Mouse (Mus musculus): ENCODE results near the gene Mfn1.

The Mfn1 gene

DNA sequence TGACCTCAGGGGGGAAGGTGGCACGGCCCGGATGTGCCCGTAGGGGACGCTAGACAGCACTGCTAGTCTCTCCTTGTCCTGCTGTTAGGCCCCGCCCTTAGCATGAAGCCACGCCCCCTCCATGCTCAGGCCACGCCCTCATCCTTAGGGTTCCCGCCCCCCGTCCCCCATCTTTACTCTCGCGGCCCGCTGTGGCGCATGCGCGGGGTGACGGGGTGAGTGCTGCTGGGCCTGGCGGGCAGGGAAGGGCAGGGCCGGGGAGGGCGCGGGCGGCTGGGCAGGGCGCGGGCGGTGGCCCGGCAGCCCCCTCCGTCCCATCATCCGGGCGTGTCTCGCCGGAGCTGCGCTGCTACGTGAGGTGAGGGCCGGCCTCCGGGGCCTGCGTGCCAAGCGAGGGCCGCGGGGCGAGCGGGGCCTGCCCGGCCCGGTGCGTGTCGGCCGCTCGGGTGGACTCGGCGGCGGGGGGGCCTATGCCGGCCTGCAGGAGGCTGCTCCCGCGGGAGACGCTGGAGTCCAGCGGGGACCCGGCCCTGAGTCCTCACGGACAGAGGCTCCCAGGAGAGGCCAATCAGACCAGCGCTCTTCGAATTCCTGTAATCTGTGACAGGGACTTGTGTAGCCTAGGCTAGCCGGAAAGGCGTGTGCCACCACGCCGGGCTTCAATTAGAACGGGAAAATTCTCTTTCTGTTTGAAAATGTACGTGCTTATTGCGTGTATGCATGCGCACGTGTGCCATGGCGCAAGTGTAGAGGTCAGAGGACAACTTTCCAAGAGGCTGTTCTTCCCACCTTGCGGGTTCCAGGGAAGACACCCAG is 18.7 kb upstream of the Mfn1 start:
- peak; percentile 96 for DNase-seq (ENCODE audit: low spot score)

DNA sequence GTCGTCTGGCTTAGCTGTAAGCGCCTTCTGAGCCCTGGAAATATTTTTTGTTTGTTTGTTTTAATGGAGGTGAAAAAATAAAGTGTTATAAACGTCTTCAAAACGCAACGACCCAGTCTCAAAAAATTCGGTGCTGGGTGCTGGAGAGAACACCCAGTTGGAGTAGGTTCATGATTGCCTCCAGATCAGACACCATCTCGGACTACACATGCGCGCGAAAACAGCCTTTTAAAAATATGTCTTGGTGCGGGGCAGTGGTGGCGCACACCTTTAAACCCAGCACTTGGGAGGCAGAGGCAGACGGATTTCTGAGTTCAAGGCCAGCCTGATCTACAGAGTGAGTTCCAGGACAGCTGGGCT is 18.1 kb upstream of the Mfn1 start:
- DNase-seq (ENCODE audit: low spot score): peak; percentile 32

DNA sequence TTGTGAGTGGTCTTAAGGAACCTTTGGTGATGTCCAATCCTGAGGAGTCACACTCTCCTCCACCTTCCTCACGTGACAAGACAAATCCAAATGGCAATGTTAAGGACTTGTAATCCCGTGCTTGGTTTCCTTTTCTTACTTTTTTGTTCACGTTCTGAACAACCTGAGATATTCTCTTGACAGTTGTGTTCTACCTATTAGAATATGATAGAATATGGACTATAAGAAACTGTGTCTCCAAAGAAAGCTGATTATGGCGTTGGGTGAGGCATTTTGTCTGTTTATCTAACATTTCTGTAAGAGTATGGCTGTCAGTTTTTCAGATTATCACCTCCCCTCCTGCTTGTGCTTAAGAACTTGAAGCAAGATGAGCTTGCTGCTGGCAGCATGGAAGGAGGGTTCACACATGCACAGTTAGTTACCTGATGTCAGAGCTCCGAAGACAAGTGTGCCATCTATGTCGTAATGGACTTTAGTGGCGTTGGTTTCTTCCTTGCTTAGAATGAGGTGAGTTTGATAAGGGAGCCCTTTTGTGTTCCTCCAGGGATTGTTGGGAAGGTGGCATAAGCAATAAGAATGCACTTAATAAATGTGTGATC is 16.5 kb upstream of the Mfn1 start:
- no peak for DNase-seq (ENCODE audit: low spot score)

DNA sequence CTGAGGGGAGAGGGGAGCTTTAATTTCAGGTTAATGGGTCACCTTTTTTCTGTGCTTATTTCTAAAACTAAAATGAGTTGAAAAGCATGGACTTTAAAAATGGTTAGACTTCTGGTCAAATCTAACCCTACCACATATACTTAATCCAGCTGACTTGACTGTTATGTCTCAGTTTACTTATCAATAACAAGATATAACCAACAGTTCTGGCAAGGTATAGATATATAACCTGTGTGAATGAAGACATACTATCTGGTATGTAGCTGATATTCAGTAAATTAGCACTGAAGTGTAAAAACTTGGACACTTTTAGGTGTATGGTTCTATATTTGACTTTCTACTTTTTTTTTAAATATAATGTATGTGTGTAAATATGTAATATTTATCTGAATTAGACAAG is 15.7 kb upstream of the Mfn1 start:
- no peak for DNase-seq (ENCODE audit: low spot score)

DNA sequence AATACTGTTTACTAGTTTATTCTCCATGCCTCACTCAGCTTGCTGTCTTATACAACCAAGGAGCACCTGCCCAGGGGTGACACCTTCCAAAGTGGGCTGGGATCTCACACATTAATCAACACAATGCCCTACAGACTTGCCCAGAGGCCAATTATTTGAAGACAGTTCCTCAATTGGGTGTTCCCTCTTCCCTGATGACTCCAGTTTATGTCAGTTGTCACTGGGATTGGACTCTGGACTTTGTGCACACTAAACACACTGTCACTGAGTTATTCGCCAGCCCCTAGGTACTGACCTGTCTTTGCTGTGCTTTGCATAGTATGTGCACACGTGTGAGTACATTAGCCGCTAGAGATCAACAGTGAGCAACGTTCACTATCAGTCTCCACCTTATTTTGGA is 2.1 kb upstream of the Mfn1 start:
- no peak for DNase-seq (ENCODE audit: low spot score)

DNA sequence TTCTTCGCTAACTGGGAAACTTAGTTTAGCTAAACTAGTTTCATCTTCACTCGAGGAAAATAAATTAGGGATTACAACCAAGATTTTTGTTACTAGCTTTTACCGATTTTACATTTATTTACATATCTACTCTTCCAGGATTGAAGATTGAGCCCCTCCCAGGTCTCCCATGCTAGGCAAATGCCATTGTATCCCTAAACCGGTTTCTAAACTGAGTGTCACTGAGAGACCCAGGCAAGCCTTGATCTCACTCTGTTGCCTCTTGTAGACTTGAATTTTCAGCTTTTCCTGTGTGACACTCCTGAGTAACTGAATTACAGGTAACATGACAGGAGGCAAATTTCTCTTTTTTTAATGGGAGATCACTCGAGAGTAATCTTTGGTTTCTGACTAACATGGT is 776 bp downstream of the Mfn1 start:
- DNase-seq (ENCODE audit: low spot score): no peak

DNA sequence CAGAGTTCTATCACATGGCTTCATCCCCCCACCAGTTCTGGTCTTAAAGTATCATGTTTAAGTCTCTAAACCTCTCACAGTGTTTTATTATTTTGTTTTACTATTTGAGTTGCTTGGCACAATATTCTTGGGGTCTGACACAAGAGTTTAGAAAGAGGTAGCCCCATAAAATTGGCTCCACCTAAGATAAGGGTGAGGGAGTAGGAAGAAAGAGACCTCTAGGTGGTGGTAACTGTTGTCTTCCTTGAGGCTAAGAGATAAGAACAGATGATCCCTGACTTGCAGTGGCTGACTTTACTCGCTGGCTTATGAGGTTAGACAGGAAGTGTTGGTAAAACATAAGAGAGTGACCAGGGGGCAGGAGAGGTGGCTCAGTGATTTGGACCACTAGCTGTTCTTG is 6.4 kb downstream of the Mfn1 start:
- DNase-seq (ENCODE audit: low spot score): no peak

DNA sequence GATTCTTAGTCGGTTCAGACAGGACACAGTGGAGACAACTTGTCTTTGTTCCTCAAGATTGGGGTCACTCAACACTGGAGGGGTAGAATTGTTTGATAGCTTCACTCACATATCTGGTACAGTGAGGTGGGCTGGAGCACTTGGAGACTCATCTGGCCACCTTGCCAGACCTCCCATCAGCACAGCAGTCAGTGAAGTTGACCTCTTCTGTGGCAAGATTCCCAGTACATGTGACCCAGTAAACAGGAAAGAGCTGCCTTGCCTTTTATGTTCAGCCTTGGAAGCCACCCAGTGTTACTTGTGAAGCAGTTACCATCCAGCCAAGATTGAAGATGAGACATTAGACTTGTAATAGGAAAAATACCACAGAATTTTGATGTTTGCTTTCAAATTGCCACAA is 8.3 kb downstream of the Mfn1 start:
- DNase-seq (ENCODE audit: low spot score): peak; percentile 55

DNA sequence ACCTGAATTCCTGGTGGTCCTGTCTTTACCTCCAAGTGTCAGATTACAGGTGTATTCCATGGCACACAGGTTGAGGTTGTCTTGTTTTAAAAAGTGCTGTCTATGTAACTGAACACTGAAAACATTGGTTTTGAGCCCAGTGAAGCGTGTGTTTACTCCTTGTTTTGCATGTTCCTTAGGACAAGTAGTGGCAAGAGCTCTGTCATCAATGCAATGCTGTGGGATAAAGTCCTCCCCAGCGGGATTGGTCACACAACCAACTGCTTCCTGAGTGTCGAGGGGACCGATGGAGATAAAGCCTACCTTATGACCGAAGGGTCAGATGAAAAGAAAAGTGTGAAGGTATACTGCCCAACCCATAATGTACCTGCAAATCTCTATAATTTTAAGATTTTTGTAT is 8.8 kb downstream of the Mfn1 start:
- DNase-seq (ENCODE audit: low spot score): no peak

DNA sequence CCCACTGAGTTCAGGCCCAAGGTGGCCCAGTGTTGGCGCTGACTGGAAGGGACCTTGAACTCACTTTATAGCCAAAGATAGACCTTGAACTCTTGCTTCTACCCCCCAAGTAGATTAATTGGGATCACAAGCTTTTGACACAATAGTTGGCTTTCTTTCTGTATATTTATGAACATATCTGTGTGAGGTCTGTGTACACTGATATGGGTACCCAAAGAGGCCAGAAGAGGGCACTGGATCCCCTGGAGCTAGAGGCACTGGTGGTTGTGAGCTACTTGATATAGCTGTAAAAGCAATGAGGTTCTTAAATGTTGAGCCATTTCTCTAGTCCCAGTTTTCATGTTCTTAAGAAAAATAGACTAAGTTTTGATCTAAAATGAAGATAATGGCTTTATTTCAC is 23.8 kb downstream of the Mfn1 start:
- DNase-seq (ENCODE audit: low spot score): no peak

DNA sequence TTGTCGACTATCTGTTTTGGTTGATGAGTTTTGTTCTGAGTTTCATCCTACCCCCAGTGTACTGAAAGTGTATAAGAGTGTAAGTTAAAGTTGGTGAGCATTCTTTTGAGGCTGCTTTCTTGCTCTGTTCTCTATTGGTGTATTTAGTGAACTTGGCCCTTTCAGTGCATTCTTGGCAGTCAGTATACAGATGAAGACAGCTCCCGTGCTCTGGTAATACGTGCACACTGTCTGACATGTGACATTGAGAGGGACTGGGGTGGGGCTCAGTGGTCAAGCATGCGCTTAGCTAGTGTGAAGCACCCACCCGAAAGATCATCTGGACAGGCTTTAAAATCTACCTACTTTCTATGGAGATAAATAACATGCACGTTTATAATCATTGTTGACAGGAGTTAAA is 34.1 kb downstream of the Mfn1 start:
- no peak for DNase-seq (ENCODE audit: low spot score)

DNA sequence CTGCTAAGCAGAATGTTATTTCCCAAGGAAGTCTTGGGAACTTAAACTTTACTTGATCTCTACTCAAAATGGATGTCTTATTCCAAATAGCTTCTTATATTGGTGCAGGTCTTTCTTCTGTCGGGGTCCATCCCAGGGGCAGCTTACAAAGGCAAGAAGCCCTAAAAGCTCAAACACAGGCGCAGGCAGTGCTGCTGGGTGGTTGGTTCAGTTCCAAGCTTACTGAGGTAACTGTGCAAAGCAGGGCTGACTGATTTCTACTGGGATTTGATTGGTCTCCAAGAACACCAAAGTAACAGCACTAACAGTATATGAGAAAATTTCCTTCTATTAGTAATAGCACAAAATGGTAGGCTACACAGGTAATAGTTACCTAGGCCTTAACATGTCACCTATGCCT is 43.8 kb downstream of the Mfn1 start:
- DNase-seq (ENCODE audit: low spot score): no peak

DNA sequence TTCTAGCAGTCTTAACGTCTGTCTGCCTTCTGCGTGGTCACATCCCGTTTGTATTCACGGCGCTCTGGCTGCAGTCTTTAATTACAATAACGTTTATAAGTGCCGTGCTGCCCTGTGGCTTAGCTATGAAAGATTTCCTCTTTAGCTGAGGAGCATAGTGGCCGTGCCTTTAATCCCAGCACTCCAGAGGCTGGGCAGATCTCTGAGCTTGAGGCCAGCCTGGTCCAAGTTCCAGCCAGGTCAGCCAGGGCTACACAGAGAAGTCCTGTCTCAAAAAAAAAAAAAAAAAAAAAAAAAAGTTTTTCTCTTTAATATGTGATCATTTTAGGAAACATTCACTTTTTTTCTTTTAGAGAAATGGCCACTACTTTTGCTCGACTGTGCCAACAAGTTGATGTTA is 44.6 kb downstream of the Mfn1 start:
- no peak for DNase-seq (ENCODE audit: low spot score)

DNA sequence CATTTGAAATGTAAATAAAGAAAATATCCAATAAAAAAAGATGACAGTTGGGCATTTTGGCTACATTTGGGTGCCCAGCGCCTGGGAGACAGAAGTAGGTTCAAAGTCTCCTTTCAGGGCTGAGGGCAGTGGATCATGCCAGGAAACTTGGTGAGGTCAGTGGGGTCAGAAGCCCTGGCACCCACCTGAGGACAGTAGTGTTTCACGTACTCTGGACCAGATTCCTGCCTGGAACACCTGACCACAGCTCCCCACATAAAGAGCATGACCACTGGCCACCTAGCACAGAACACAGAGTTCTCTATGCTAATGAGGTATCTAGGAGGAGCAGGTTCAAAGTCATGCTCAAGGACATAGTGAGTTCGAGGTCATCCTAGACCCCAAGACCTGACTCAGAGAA is 45.9 kb downstream of the Mfn1 start:
- no peak for DNase-seq (ENCODE audit: low spot score)

DNA sequence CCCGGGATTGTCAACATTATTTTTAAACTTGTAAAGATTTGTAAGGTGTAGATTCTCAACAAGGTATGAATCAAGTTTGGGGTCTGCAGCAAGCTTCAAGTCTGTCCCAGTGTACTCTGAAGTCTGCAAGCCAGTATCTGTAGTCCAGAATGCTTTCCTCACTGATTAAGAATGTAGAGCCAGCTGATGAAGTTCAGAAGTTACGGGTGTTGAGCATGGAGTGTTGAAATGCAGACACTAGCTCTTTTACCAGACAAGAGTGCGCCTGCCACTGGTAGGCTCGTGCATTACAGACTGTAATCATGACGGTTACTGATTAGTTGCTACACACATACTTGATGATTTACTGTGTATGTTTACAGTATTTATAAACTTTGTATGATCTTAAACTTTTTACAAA is 49.5 kb downstream of the Mfn1 start:
- no peak for DNase-seq (ENCODE audit: low spot score)

DNA sequence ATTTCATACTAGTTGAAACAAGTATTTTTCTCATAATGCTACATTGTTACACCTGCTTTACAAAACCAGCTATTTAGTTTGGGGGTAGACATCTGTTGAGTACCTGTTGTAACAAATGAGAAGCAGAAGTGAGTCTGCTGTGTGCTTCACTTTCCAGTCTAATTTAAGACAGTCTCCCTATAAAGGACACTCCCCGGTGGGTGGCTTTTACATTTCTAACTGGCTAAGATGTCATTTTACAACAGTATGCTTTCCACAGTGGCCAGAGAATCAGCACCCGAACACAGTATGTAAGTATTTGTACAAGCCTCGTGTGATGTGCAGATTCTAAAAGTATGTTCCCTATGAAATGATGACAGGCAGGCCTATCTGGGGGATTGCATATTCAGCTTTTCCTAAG is 51.5 kb downstream of the Mfn1 start:
- no peak for DNase-seq (ENCODE audit: low spot score)

DNA sequence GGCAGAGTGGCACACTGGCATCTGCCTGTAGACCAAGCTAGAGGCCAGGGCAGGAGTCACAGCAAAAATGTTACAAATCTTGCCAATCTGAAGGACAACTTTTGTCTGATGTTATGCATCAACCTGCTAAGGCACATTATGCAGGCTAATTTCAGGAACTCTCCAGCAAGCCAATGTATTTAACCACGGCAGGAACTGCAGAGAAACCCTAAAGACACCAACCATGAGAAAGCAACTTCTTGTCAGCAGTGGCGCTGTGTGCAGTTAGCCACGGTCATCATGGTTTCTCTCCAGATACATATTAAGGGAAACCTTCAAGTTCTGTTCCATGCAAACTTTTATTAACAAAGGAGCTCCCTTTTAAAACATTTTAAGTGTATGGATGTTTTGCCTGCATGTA is 52.6 kb downstream of the Mfn1 start:
- no peak for DNase-seq (ENCODE audit: low spot score)

DNA sequence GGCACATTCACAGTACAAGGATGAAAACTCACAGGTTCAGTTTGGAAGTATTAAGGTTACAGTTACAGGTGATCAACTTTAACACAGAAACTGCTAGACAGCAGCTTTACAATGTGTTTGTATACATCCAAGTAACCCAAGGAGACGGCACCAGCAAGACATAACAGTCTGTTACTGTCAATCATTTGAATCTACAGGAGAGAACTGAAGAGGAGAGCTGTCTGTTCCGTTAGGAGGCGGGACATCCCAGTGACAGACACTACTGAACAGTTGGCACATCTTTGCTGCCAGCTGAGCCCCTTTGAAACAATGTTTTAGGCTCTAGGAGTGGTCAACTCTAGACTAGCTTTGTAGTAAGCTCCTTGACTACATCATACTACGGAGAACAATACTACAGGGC is 54.2 kb downstream of the Mfn1 start:
- no peak for DNase-seq (ENCODE audit: low spot score)

DNA sequence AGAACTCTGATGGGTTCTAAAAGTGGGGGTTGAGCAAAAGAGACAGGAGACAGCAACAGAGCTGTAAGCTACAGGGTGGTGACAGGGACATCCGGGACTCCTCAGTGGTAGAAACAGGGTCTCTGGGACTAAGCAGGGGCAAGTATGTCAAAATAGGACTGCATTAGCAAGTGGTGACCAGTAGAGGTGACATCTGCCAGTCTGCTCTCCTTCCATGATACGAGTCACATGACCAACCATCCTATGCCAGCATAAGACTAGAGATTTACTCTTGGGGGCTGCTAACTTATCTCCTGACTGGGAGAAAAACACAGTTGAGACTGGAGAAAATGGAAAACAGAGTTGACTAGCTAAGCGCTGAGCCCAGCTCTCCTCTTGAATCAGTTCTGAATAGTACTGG is 57.0 kb downstream of the Mfn1 start:
- no peak for DNase-seq (ENCODE audit: low spot score)

DNA sequence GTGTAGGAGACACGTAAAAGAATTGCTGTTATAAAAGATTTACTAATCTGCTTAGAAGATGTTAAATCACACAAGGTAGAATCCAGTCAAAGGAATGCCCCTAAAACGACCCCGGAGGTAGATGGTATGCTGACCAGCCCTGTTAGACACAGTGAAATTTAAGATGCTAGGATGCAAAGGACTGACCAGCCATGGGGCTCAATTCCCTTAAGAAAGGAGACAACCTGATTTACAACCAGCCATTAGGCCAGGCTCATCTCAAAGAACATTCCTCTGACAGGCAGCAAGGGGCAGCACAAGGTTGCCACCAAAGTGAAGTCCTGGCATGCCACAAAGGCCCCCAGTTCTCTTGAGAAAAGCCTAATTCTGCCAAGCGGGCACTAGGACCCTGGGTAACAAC is 65.8 kb downstream of the Mfn1 start:
- DNase-seq (ENCODE audit: low spot score): no peak

DNA sequence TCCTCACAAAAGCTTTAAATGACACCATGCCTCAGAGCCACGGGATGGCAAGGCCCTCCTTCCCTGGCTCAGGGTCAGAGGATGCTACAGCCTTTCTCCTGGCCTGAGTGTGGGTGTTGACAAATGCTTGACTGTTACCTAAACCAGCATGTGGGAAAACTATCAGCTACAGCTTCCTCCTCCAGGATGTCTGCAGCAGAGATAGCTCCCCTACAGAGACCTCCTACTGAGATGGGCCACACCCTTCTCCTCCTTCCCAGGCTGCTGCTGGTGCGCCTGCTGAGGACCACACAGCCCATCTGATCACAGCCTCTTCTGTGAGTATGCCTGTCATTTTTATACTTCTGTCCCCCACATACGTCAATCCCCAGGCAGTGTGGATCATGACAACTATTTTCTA is 70.1 kb downstream of the Mfn1 start:
- DNase-seq (ENCODE audit: low spot score): no peak

DNA sequence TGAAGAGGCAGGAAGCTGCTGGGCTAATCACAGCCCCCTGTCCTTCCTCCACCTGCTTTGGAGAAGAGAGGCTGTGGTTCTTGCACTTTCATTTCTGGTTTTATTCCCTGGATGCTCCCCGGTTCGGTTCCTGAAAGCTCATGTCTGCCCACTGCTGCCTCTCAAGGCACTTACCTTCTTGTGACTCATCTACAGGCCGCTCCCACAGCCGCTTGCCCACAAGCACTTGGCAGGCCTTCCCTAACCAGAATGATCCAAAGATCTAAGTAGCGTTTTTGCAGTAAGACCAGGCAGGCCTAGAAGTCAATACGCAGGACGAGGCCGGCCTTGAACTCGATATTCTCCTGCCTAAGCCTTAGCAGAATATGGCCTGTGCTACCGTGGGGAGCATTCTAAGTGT is 71.8 kb downstream of the Mfn1 start:
- no peak for DNase-seq (ENCODE audit: low spot score)

DNA sequence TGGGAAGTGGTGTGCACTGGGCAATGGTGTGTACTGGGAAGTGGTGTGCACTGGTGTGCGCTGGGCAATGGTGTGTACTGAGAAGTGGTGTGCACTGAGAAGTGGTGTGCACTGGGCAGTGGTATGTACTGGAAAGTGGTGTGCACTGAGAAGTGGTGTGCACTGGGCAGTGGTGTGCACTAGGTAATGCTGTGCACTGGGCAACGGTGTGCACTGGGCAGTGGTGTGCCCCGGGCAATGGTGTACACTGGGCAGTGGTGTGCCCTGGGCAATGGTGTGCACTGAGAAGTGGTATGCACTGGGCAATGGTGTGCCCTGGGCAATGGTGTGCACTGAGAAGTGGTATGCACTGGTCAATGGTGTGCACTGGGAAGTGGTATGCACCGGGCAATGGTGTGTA is 80.0 kb downstream of the Mfn1 start:
- DNase-seq (ENCODE audit: low spot score): no peak

DNA sequence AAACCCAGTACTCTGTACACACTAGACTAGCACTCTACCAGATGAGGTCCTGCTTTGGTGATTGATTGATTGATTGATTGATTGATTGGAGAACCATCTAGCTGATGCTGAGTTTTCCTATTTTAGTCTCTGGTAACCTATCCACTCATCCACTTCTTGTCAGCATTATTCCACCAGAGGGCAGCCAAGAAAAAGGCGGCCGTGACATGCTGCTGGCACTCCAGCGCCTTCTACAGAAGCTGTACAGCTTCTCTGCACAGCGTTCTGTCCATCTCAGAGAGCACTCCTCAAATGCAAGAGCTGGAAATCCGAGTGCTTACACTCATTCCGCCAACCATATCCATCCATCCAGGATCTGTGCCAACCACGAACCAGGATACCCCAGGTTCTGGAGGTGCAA is 81.3 kb downstream of the Mfn1 start:
- DNase-seq (ENCODE audit: low spot score): peak; percentile 78
